Mouse (Mus musculus): ENCODE measurements around the gene Olfr1375.
"Not testable (repeated sequence)": the region's sequence is repeated elsewhere in the genome, so short reads cannot be mapped to it uniquely, and the experiment has no call there.

GRCm38 (mm10) chr11:51026811-51027210, 21.1 kb upstream of the Olfr1375 start:
- TF ChIP-seq POLR2A, CTCF (IDR thresholded peaks at IDR 0.05; ENCODE audit: extremely low read depth, insufficient read depth, low read length): not testable (repeated sequence)
